Mouse (Mus musculus): ENCODE data around the gene Ankrd36.

DNA sequence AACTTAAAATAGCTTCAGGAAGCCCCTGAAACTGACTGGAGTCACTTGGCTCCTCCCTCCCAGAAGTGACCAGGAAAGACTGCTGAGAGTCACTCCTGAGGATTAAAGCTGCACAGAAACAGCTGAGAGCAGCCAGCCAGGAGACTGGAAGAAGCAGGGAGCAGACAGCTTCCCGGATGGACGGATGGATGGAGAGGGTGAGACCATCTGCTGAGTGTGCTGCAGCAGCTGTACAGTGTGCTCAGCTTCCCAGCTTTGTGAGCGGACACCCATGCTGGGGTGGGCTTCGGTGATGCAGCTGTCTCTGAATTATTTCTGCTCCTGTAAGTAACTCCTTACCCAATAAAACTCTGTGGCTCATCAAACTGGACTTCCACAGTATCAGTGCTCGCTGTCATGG lies 162.9 kb downstream of the Ankrd36 start:
- TF ChIP-seq CTCF (IDR thresholded peaks at IDR 0.05; ENCODE audit: low read depth) (no peak), EP300 (IDR thresholded peaks at IDR 0.05; ENCODE audit: low read depth) (no peak)
